Mouse (Mus musculus): ENCODE results near the gene Nmt1.
A peak's percentile ranks its signal among the peaks of the same experiment; 100 is the strongest.

GRCm38 (mm10) chr11:103054798-103055197 lies 26.8 kb downstream of the Nmt1 start:
- peak; percentile 87 for TF ChIP-seq CTCF (IDR thresholded peaks at IDR 0.05; ENCODE audit: low read depth)
- TF ChIP-seq EP300 (IDR thresholded peaks at IDR 0.05; ENCODE audit: low read depth), result no peak

Measured in liver, embryonic 14.5 days (tissue).